Mouse (Mus musculus): ENCODE measurements at regions not wholly inside any gene's neighbourhood (a gene's known extent, or its start where the extent isn't known, plus 50 kb on each side); places are given as distances from the start of the nearest gene placed in this dataset.
A peak's percentile ranks its signal among the peaks of the same experiment; 100 is the strongest.

DNA sequence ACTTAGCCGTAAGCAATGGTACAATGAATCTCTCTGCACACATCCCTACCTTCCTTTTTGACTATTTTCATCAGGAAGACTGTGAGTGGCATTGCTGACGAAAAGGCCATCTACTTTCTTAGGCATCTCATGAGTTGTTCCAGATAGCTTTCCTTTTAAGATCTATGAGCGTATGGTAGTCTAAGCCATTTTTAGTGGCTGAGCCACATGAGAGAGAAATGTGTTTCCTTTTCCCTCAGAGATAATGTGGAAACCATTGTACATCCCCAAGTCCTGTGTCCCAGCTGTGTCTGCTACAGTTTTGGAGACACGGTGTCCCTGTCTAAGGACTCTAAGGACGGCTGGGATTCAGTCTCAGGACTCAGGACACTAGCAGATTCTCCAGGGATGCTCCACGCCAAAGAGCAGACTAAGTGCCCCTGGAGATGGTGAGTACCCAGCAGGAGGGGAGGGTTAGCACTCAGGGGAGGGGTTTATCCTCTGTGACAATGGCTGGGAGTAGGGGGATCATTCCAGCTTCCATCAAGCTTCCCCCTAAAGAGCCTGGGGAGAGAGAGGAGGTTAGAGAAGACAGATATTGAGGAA lies 199.0 kb downstream of the Cdca7 start:
- DNase-seq: no peak

DNA sequence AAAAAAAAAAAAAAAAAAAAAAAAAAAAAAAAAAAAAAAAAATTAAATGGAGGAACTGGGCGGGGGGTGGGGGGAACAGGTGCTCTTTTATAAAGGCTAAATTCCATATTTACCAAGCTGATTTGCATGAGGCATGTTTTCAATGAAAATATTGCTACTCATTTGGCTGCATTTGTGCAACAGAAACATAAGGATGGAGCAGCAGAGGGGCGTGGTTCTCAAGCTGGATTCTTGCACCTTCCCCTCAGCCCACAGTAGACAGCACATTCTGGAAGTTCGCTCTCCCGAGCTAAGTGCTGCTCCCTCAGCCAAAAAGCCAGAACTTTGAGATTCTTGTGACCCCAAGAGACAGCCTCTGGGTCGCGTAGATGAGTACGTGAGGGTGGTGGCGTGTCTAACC lies 201.8 kb downstream of the Cdca7 start:
- DNase-seq: no peak

DNA sequence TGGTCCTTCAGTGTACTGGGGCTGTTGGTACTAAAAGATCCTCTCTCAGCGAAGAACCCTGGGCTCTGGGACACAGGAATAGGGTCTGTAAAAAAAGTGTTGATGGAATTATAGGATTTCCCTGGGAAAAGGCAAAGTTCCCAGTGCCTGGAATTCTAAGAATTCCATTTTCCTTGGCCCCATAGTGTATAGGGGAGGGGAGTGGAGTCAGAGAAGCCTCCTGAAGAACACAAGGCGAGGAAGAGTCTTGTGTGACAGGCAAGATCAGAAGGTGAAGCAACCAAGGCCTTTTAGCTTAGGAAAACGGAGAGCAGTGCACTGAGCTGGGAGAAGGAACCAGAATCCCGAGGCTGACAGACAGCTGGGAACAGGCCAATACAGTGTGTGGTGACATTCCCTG lies 212.1 kb downstream of the Cdca7 start:
- no peak for DNase-seq

GRCm38 (mm10) chr2:72701081-72701480 lies 225.1 kb downstream of the Cdca7 start:
- DNase-seq: no peak

GRCm38 (mm10) chr2:72703238-72703637 lies 227.3 kb downstream of the Cdca7 start:
- peak; percentile 41 to 54 for DNase-seq

- no peak for DNase-seq
These were observed 232.0 kb downstream of the Cdca7 start for GRCm38 (mm10) chr2:72707676-72708659.

GRCm38 (mm10) chr2:72716931-72717330 lies 241.0 kb downstream of the Cdca7 start:
- no peak for DNase-seq

GRCm38 (mm10) chr2:72728699-72729098 lies 251.5 kb downstream of the Sp3 start:
- peak in 1 of 2 experiments; percentile 63 for DNase-seq

GRCm38 (mm10) chr2:72733371-72733770 lies 246.9 kb downstream of the Sp3 start:
- no peak for DNase-seq

DNA sequence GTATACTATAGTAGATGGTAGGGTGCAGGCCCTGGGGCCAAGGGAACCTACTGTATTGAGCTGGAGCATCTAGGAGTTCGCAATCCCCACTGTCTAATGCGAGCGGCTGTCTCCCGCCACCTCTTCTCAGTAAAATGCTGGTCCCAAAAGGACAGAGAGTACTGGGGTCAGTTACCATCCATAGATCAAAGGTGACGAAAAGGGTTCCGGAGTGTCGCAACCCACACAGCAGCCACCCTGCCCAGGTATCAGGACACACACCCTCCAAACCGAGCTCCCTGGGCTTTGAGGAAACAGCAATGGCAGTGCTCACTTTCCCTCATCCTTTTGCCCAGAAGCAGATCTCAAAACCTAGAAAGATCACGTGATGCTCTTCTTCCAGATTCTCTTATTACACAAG lies 245.2 kb downstream of the Sp3 start:
- no peak for DNase-seq

GRCm38 (mm10) chr2:72736685-72737084 lies 243.6 kb downstream of the Sp3 start:
- peak in 1 of 2 experiments; percentile 19 for DNase-seq

DNA sequence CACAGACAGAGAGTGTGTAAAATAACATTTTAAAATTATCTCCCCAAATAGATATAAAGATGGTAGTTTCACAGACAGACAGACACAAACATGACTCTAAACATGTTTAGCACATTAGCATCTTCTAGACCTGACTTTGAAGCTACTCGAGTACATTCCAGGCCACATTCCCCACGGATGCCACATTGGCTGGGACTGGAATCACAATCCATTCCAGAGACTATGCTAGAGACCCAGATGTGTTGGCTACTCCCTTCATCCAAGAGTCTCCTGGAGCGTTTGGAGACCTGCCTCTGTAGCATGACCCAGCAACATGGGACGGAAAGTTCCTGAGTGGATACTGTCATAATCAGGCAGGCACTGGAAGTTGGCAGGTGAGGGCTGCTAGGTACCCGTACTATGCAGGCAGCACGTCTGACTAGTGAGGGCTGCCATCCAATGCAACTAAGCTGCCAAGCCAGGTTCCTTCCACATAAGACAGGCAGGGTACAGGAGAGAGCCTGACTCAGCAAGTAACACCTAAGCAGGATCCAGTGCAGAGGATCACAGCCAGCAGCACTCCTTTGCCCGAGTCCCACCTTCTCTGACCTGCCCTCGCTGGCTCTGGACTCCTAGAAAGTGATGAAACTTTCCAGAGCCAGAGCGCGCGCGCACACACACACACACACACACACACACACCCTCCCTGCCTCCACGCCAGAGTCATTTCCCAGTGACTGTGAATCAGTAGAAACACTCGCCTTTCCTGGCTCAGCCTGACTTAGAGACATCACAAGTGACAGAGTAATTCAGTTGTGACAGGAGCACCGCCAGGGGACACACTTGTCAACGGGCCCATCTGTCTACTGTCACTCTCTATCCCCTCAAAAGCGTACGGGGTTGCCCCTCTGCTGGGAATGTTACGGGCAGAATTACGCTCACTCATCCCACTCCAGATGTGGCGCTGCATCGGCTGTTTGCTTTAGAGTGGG lies 239.6 kb downstream of the Sp3 start:
- DNase-seq: peak; percentile 15 to 40

DNA sequence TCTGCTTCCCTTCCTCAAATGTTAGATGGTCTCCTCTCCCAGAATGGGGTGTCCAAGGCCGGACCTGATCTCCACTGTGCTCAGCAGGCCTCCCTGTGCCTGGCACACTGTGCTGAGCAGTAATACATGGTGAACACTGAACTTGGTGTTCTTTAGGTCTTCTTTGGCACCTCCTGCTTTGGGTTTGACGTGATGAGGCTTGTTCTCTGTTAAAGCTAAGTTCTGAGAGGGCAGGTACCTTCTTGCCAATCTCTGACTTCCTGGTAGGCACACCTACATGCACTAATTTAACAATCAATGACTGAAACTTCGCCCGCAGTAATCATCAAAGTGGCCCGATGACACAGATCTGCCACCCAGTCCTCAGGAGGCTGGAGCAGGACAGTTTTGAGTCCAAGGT lies 238.5 kb downstream of the Sp3 start:
- DNase-seq: no peak

GRCm38 (mm10) chr2:72743651-72744050 lies 236.6 kb downstream of the Sp3 start:
- DNase-seq: no peak

- DNase-seq: no peak
These were observed 235.3 kb downstream of the Sp3 start for GRCm38 (mm10) chr2:72744901-72745300.

GRCm38 (mm10) chr2:72746476-72747215 lies 233.6 kb downstream of the Sp3 start:
- no peak for DNase-seq

GRCm38 (mm10) chr2:72747299-72747698 lies 232.9 kb downstream of the Sp3 start:
- no peak for DNase-seq

GRCm38 (mm10) chr2:72749495-72749894 lies 230.8 kb downstream of the Sp3 start:
- DNase-seq: no peak

DNA sequence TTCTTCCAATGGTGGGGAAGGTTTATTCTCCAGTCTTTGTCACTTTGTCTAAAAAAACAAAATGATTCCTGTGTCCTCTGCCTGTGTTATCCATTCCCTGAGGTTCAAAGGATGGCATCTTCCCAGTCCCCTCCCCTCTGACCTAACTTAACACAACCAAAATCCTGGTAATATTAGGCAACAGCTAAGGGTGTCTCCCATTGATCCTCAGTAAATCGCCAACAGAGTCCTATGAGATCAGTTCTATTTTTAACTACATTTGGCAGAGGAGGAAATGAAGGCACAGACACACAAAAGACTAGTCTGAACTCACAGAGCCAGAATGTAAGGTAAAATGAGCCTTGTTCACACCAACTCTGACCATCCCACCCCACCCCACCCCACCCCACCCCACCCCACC lies 228.8 kb downstream of the Sp3 start:
- DNase-seq: no peak

DNA sequence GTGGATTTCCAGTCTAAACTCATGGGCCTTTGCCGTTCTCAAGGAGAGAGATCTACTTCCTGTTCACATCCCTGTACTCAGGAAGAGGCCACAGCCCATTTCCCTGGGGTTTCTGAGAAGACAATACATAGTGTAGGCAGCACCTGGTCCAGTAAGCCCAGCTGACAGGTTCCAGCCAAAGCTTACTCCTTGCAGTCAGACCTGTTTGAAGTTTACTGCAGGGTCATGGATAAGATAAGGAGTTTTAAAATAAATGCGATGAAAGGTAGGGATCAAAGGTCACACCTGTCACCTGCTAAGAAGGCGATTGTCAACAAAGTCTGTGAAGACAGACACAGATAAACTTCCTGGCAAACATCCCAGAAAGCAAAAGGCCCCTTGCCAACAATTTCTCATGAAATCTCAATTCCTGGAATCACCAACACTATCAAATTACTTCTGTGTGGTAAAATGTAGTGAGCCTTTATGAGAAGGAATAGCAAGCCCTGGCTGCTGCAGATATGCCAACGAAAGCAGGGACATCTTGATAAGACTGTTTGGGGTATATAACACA lies 227.5 kb downstream of the Sp3 start:
- DNase-seq: peak in 1 of 2 experiments; percentile 5

DNA sequence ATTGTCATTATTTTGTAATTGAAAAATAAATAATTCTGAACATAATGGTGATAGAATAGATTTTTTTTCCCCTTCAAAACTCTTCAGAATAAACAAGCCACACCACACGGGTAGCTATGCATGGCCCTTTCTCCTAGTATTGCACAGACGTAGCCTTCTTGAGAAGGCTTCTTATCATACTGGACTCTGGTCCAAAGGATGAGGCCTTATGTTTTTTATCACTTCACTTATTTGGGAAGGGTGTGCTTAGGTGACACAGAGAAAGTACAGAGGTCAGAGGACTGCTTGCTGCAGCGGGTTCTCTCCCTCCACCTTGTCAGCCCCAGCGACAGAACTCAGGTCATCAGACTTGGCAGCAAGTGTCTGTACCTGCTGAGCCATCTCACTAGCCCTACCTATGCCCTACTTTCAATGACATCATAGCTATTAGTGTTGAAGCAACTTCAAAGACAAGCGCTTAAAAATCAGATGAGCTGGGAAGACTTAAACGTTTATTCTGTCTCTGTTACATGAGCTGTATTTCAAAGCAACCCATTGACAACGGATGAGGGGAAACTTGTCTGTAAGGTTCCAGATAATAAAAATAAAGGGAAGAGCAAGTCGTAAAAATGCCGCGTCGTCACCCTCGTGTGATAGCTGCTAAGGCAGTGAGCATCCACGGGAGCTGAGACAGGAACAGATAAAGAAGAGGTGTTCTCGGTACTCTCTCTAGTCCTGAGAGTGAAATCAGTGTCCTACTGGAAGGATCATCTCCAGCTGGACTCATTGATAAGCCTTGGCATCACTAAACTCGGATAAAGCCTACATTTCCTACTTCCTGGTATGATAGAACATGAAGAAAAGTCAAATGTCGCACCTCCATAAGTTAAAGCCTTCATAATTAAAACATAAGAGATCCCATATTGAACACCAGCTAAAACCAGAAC lies 226.2 kb downstream of the Sp3 start:
- DNase-seq: no peak

Measured in lung, postnatal 4 days (tissue).